8 mouse cellular contexts compared by ENCODE assay signal in genomic region chr14:31428211-31429003, GRCm38 (mm10). TPM values are rescaled to one million over a fixed set of nuclear protein-coding genes. Genes with fewer than 3 reads are reported as not detected.
A peak's percentile ranks its signal among the peaks of the same experiment; 100 is the strongest.
DNase-seq lines count a peak whose midpoint lies in the region; ATAC-seq lines count a peak whose summit lies in the region.

No protein-coding gene starts in this region.

- H3K9ac ChIP-seq in embryonic facial prominence, embryonic 13.5 days, result no peak overlapping the region
- no peak overlapping the region for H3K9ac ChIP-seq in midbrain, embryonic 14.5 days (replicated peaks; ENCODE audit: low read length)

- no peak overlapping the region for H3K4me3 ChIP-seq in embryonic facial prominence, embryonic 13.5 days
- no peak overlapping the region for H3K4me3 ChIP-seq in midbrain, embryonic 14.5 days (replicated peaks; ENCODE audit: low read depth, low read length)

- H3K36me3 ChIP-seq in embryonic facial prominence, embryonic 13.5 days, result peaks cover 36% of the 10 kb centered on the region
- H3K36me3 ChIP-seq in midbrain, embryonic 14.5 days (ENCODE audit: control insufficient read depth, insufficient read depth, low read length), result peaks cover 46% of the 10 kb centered on the region

- ATAC-seq in embryonic facial prominence, embryonic 13.5 days (ENCODE audit: insufficient number of reproducible peaks, insufficient read depth, low FRiP score, low TSS enrichment, low read depth), result no peak
- ATAC-seq in megakaryocyte progenitor cell, adult 5-6 weeks (replicated peaks; ENCODE audit: poor library complexity), result peak; percentile 74
- no peak for ATAC-seq in midbrain, embryonic 14.5 days (ENCODE audit: low FRiP score, low TSS enrichment)

- intact Hi-C loops in heart, postnatal 36 days (cut with DNase I), result no loop called here

- peak; percentile 76 for DNase-seq in urinary bladder, postnatal 14 days (ENCODE audit: low spot score)
- DNase-seq in urinary bladder, adult 2 months (ENCODE audit: low spot score), result no peak
- peak; percentile 79 to 84 for DNase-seq in heart, postnatal 36 days
- DNase-seq in layer of hippocampus, postnatal 10 days (ENCODE audit: low spot score in 2 of 2), result peak; percentile 68 to 76
- no peak for DNase-seq in thymus, postnatal 0 days (ENCODE audit: low spot score)
- DNase-seq in midbrain, embryonic 14.5 days, result no peak

- no peaks in the 10 kb centered on the region for H3K9me3 ChIP-seq in embryonic facial prominence, embryonic 13.5 days
- no peaks in the 10 kb centered on the region for H3K9me3 ChIP-seq in midbrain, embryonic 14.5 days (ENCODE audit: control insufficient read depth, low read length)

- H3K27ac ChIP-seq in embryonic facial prominence, embryonic 13.5 days, result 0 out of 2 replicates have a peak overlapping the region, but pooled peaks have one; percentile 23
- H3K27ac ChIP-seq in midbrain, embryonic 14.5 days (replicated peaks; ENCODE audit: low read depth, low read length), result no peak overlapping the region

- 74% methylated on average over 15 of the region's 15 CpGs for WGBS in embryonic facial prominence, embryonic 13.5 days
- 72% methylated on average over 15 of the region's 15 CpGs for WGBS in midbrain, embryonic 14.5 days

- peaks cover 21% of the 10 kb centered on the region for H3K4me1 ChIP-seq in embryonic facial prominence, embryonic 13.5 days
- H3K4me1 ChIP-seq in midbrain, embryonic 14.5 days (ENCODE audit: control insufficient read depth, insufficient read depth, low read length), result peaks cover 12% of the 10 kb centered on the region

- no peaks in the 10 kb centered on the region for H3K27me3 ChIP-seq in embryonic facial prominence, embryonic 13.5 days
- no peaks in the 10 kb centered on the region for H3K27me3 ChIP-seq in midbrain, embryonic 14.5 days (ENCODE audit: control insufficient read depth, insufficient read depth, low read length)

- H3K4me2 ChIP-seq in embryonic facial prominence, embryonic 13.5 days, result no peak overlapping the region
- H3K4me2 ChIP-seq in midbrain, embryonic 14.5 days (ENCODE audit: low read length), result no peak overlapping the region

RNA-seq across cellular contexts. Expression of gene Sh3bp5, which starts 7.5 kb away (rescaled TPM):
- 36.1 and 37.0 TPM in 2 replicates for polyA plus RNA-seq in urinary bladder, adult 2 months (2012; rRNA removed)
- polyA plus RNA-seq in embryonic facial prominence, embryonic 13.5 days (2015; fragmentation: Nextera tagmentation; extraction: Ambion mirVana), result 39.5 and 40.1 TPM in 2 replicates
- total RNA-seq in heart, postnatal 36 days (2021), result 10 to 100 TPM; 56.4 to 60.6 TPM
- 100 to 1,000 TPM; 120 to 125 TPM for total RNA-seq in layer of hippocampus, postnatal 10 days (2021)
- total RNA-seq in megakaryocyte progenitor cell, adult 5-6 weeks (2015), result 4.5 and 6.2 TPM in 2 replicates
- 3.6 and 5.2 TPM in 2 replicates for total RNA-seq in megakaryocyte progenitor cell, adult 5-6 weeks (2017)
- polyA plus RNA-seq in thymus, postnatal 0 days (2015; fragmentation: Nextera tagmentation; extraction: Ambion mirVana), result 20.3 and 20.7 TPM in 2 replicates
- 40.0 and 82.4 TPM in 2 replicates for polyA plus RNA-seq in midbrain, embryonic 14.5 days (2014; fragmentation: Nextera tagmentation; extraction: Ambion mirVana)

Comparison
In these comparisons a context has a peak if more than half of its experiments do, and no peak if none do; other contexts are left out.
1. DNase-seq: peak in urinary bladder, postnatal 14 days (single experiment), heart, postnatal 36 days (2 of 2) and layer of hippocampus, postnatal 10 days (2 of 2); none in urinary bladder, adult 2 months (single experiment), thymus, postnatal 0 days (single experiment) and midbrain, embryonic 14.5 days (single experiment).